In the genomic region with DNA sequence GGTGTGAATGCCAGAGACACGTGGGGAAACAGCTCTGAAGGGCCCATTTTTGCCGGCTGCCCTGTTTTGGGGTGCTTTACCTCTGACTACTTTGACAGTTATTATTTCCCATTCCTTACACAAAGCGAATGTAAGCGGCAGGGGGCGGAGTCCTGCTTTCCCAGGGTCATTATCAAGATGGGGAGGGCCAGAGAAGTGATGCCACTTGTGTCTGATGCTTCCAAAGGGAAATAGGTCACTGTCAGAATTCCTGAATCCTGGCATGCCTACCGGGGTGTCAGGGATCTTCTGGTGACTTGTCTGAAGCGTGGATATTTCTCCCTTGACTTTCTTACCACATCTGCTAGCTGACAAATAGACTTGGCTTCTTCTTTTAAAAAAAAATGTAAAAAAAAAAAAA, we compare ENCODE assay signal across 9 mouse cellular contexts.
A peak's percentile ranks its signal among the peaks of the same experiment; 100 is the strongest.
DNase-seq lines count a peak whose midpoint lies in the region; ATAC-seq lines count a peak whose summit lies in the region.
"Had no signal": no experiment of that assay in that cellular context is flagged by ENCODE, and none has a peak within 500 bp of the region (broad histone marks: within the 10 kb centered on the region; RNA-seq: fewer than 3 reads in every experiment).

No protein-coding gene starts in this region.

- no peak for ATAC-seq in lung, embryonic 16.5 days (ENCODE audit: low read depth)
- 0 out of 2 replicates have a peak, but pooled peaks have one; percentile 22 for ATAC-seq in hindbrain, embryonic 16.5 days

- H3K4me2 ChIP-seq in lung, embryonic 16.5 days (ENCODE audit: low read depth, low read length): peak overlapping the region; percentile 42; the same call in 1 of the 2 replicates
- peak overlapping the region; percentile 76 for H3K4me2 ChIP-seq in hindbrain, embryonic 16.5 days (ENCODE audit: low read length)

- H3K27me3 ChIP-seq in lung, embryonic 16.5 days (ENCODE audit: control insufficient read depth, insufficient read depth, low read depth, low read length): peaks cover 13% of the 10 kb centered on the region
- no peaks in the 10 kb centered on the region for H3K27me3 ChIP-seq in hindbrain, embryonic 16.5 days (replicated peaks; ENCODE audit: control insufficient read depth, insufficient read depth, low read length)

- 21% methylated on average over 7 of the region's 7 CpGs for WGBS in lung, embryonic 16.5 days
- 13% methylated on average over 7 of the region's 7 CpGs for WGBS in hindbrain, embryonic 16.5 days

- DNase-seq in embryo, embryonic 10.5 days (ENCODE audit: low spot score): peak; percentile 4
- no peak for DNase-seq in embryo, embryonic 11 days
- no peak for DNase-seq in lung, postnatal 36 days
- DNase-seq in retina, embryonic 14.5 days (ENCODE audit: low spot score): peak; percentile 57
- no peak for DNase-seq in testis, postnatal 14 days (ENCODE audit: low spot score)
- no peak for DNase-seq in kidney, postnatal 36 days

- H3K27ac ChIP-seq in lung, embryonic 16.5 days (ENCODE audit: low read length): no peak overlapping the region
- H3K27ac ChIP-seq in hindbrain, embryonic 16.5 days (ENCODE audit: low read depth, low read length): peak overlapping the region; percentile 89
- H3K27ac ChIP-seq: macrophage had no signal

- H3K4me1 ChIP-seq in lung, embryonic 16.5 days (replicated peaks; ENCODE audit: control insufficient read depth, insufficient read depth, low read length): peaks cover 3% of the 10 kb centered on the region
- H3K4me1 ChIP-seq in hindbrain, embryonic 16.5 days (ENCODE audit: control insufficient read depth, insufficient read depth, low read depth, low read length): peaks cover 24% of the 10 kb centered on the region

- H3K9me3 ChIP-seq in lung, embryonic 16.5 days (ENCODE audit: control insufficient read depth, low read length): no peaks in the 10 kb centered on the region
- H3K9me3 ChIP-seq in hindbrain, embryonic 16.5 days (ENCODE audit: control insufficient read depth, low read length): no peaks in the 10 kb centered on the region

- no peak overlapping the region for H3K9ac ChIP-seq in lung, embryonic 16.5 days (ENCODE audit: low read length)
- H3K9ac ChIP-seq in hindbrain, embryonic 16.5 days (ENCODE audit: low read depth, low read length): peak overlapping the region; percentile 78

- no peaks in the 10 kb centered on the region for H3K36me3 ChIP-seq in lung, embryonic 16.5 days (ENCODE audit: control insufficient read depth, insufficient read depth, low read length)
- H3K36me3 ChIP-seq in hindbrain, embryonic 16.5 days (ENCODE audit: control insufficient read depth, insufficient read depth, low read length): no peaks in the 10 kb centered on the region

- H3K4me3 ChIP-seq in lung, embryonic 16.5 days (ENCODE audit: low read length): no peak overlapping the region
- H3K4me3 ChIP-seq in hindbrain, embryonic 16.5 days (ENCODE audit: low read length): peak overlapping the region; percentile 54

Comparison
In these comparisons a context has a peak if more than half of its experiments do, and no peak if none do; other contexts are left out.
1. DNase-seq: peak in embryo, embryonic 10.5 days (single experiment) and retina, embryonic 14.5 days (single experiment); none in embryo, embryonic 11 days (single experiment), lung, postnatal 36 days (single experiment), testis, postnatal 14 days (single experiment) and kidney, postnatal 36 days (0 of 2).